ENCODE assay signal across 8 mouse cellular contexts in genomic region chr1:75208967-75209678, GRCm38 (mm10). TPM values are rescaled to one million over a fixed set of nuclear protein-coding genes. Genes with fewer than 3 reads are reported as not detected.
A peak's percentile ranks its signal among the peaks of the same experiment; 100 is the strongest.
DNase-seq lines count a peak whose midpoint lies in the region; ATAC-seq lines count a peak whose summit lies in the region.

No protein-coding gene starts in this region.

- H3K36me3 ChIP-seq in forebrain, embryonic 16.5 days (ENCODE audit: control insufficient read depth, insufficient read depth), result peaks cover 4% of the 10 kb centered on the region
- H3K36me3 ChIP-seq in intestine, embryonic 15.5 days, result peaks cover 6% of the 10 kb centered on the region; the same call in 1 of the 2 replicates
- H3K36me3 ChIP-seq in liver, embryonic 16.5 days (ENCODE audit: control insufficient read depth, insufficient read depth), result peaks cover 14% of the 10 kb centered on the region
- peaks cover 23% of the 10 kb centered on the region for H3K36me3 ChIP-seq in neural tube, embryonic 12.5 days

- H3K27ac ChIP-seq in forebrain, embryonic 16.5 days (ENCODE audit: low read length), result no peak overlapping the region
- no peak overlapping the region for H3K27ac ChIP-seq in intestine, embryonic 15.5 days
- H3K27ac ChIP-seq in liver, embryonic 16.5 days (ENCODE audit: low read length), result peak overlapping the region; percentile 22; the same call in 1 of the 2 replicates
- H3K27ac ChIP-seq in neural tube, embryonic 12.5 days, result no peak overlapping the region

- peak; percentile 48 for DNase-seq in Muller cell, postnatal 12 days (ENCODE audit: inconsistent ontology term)
- DNase-seq in adrenal gland, postnatal 10 days, result peak; percentile 62
- DNase-seq in c-Kit-positive CD71-positive TER-119-positive erythroid progenitor cells, embryonic 14.5 days (ENCODE audit: low spot score), result no peak
- no peak for DNase-seq in left cerebral cortex, postnatal 4 days

- H3K9ac ChIP-seq in forebrain, embryonic 16.5 days (replicated peaks; ENCODE audit: low read depth, low read length), result peak overlapping the region; percentile 48
- peak overlapping the region; percentile 52 for H3K9ac ChIP-seq in intestine, embryonic 15.5 days
- H3K9ac ChIP-seq in liver, embryonic 16.5 days (ENCODE audit: low read depth, low read length), result peak overlapping the region; percentile 94
- peak overlapping the region; percentile 42 for H3K9ac ChIP-seq in neural tube, embryonic 12.5 days

- WGBS in forebrain, embryonic 16.5 days, result 12% methylated on average over 34 of the region's 34 CpGs
- 8% methylated on average over 34 of the region's 34 CpGs for WGBS in intestine, embryonic 15.5 days
- 10% methylated on average over 34 of the region's 34 CpGs for WGBS in liver, embryonic 16.5 days (ENCODE audit: insufficient replicate concordance)
- 14% methylated on average over 34 of the region's 34 CpGs for WGBS in neural tube, embryonic 12.5 days

- H3K4me3 ChIP-seq in forebrain, embryonic 16.5 days (replicated peaks; ENCODE audit: low read length), result peak overlapping the region; percentile 32
- peak overlapping the region; percentile 35 for H3K4me3 ChIP-seq in intestine, embryonic 15.5 days (replicated peaks)
- H3K4me3 ChIP-seq in liver, embryonic 16.5 days (ENCODE audit: low read depth, low read length), result peak overlapping the region; percentile 59
- peak overlapping the region; percentile 14 for H3K4me3 ChIP-seq in neural tube, embryonic 12.5 days

- peak overlapping the region; percentile 46 for H3K4me2 ChIP-seq in forebrain, embryonic 16.5 days (ENCODE audit: low read length)
- H3K4me2 ChIP-seq in intestine, embryonic 15.5 days (replicated peaks), result peak overlapping the region; percentile 65
- H3K4me2 ChIP-seq in liver, embryonic 16.5 days (ENCODE audit: low read depth, low read length), result peak overlapping the region; percentile 97
- H3K4me2 ChIP-seq in neural tube, embryonic 12.5 days (replicated peaks), result peak overlapping the region; percentile 97

- intact Hi-C loops in left cerebral cortex, postnatal 4 days (cut with DNase I), result no loop called here

- 0 out of 2 replicates have a peak, but pooled peaks cover 4% of the 10 kb centered on the region for H3K27me3 ChIP-seq in forebrain, embryonic 16.5 days (replicated peaks; ENCODE audit: control insufficient read depth, insufficient read depth, low read length)
- no peaks in the 10 kb centered on the region for H3K27me3 ChIP-seq in intestine, embryonic 15.5 days (replicated peaks)
- H3K27me3 ChIP-seq in liver, embryonic 16.5 days (ENCODE audit: control insufficient read depth, insufficient read depth, low read depth, low read length), result no peaks in the 10 kb centered on the region
- H3K27me3 ChIP-seq in neural tube, embryonic 12.5 days (replicated peaks), result peaks cover 4% of the 10 kb centered on the region; the same call in 1 of the 2 replicates

- ATAC-seq in forebrain, embryonic 16.5 days, result no peak
- ATAC-seq in intestine, embryonic 15.5 days, result no peak
- no peak for ATAC-seq in liver, embryonic 16.5 days (ENCODE audit: low read depth)
- ATAC-seq in neural tube, embryonic 12.5 days (ENCODE audit: low FRiP score, low read depth), result no peak

- peaks cover 31% of the 10 kb centered on the region for H3K4me1 ChIP-seq in forebrain, embryonic 16.5 days (replicated peaks; ENCODE audit: control insufficient read depth, insufficient read depth, low read length)
- peaks cover 29% of the 10 kb centered on the region for H3K4me1 ChIP-seq in intestine, embryonic 15.5 days (replicated peaks)
- peaks cover 50% of the 10 kb centered on the region for H3K4me1 ChIP-seq in liver, embryonic 16.5 days (ENCODE audit: control insufficient read depth, low read depth, low read length)
- peaks cover 37% of the 10 kb centered on the region for H3K4me1 ChIP-seq in neural tube, embryonic 12.5 days

- H3K9me3 ChIP-seq in forebrain, embryonic 16.5 days (ENCODE audit: control insufficient read depth, low read length), result no peaks in the 10 kb centered on the region
- no peaks in the 10 kb centered on the region for H3K9me3 ChIP-seq in intestine, embryonic 15.5 days
- no peaks in the 10 kb centered on the region for H3K9me3 ChIP-seq in liver, embryonic 16.5 days (replicated peaks; ENCODE audit: control insufficient read depth, low read length)
- H3K9me3 ChIP-seq in neural tube, embryonic 12.5 days, result no peaks in the 10 kb centered on the region

RNA-seq across cellular contexts. Expression of gene Glb1l, which starts 1.5 kb away (rescaled TPM):
- 10 to 100 TPM; 18.3 to 26.6 TPM for total RNA-seq in adrenal gland, postnatal 10 days (2021)
- 20.7 and 22.0 TPM in 2 replicates for polyA plus RNA-seq in forebrain, embryonic 16.5 days (2015; fragmentation: Nextera tagmentation; extraction: Ambion mirVana)
- polyA plus RNA-seq in intestine, embryonic 15.5 days (2015; fragmentation: Nextera tagmentation; extraction: Ambion mirVana), result 11.9 and 12.2 TPM in 2 replicates
- 3.7 and 3.9 TPM in 2 replicates for polyA plus RNA-seq in liver, embryonic 16.5 days (2015; fragmentation: Nextera tagmentation; extraction: Ambion mirVana)
- 17.0 and 18.2 TPM in 2 replicates for polyA plus RNA-seq in neural tube, embryonic 12.5 days (2016; fragmentation: Nextera tagmentation; extraction: Ambion mirVana)
- total RNA-seq in left cerebral cortex, postnatal 4 days (2021), result 10 to 100 TPM; 24.3 to 25.3 TPM

RNA-seq across cellular contexts. Expression of gene Stk16, which starts 1.5 kb away (rescaled TPM):
- 100 to 1,000 TPM in 1 of 2 experiments, 10 to 100 TPM in 1; 91.9 to 101 TPM for total RNA-seq in adrenal gland, postnatal 10 days (2021)
- 130 and 151 TPM in 2 replicates for polyA plus RNA-seq in forebrain, embryonic 16.5 days (2015; fragmentation: Nextera tagmentation; extraction: Ambion mirVana)
- polyA plus RNA-seq in intestine, embryonic 15.5 days (2015; fragmentation: Nextera tagmentation; extraction: Ambion mirVana), result 110 and 122 TPM in 2 replicates
- 73.3 and 73.4 TPM in 2 replicates for polyA plus RNA-seq in liver, embryonic 16.5 days (2015; fragmentation: Nextera tagmentation; extraction: Ambion mirVana)
- polyA plus RNA-seq in neural tube, embryonic 12.5 days (2016; fragmentation: Nextera tagmentation; extraction: Ambion mirVana), result 136 and 143 TPM in 2 replicates
- 100 to 1,000 TPM; 101 to 119 TPM for total RNA-seq in left cerebral cortex, postnatal 4 days (2021)

RNA-seq across cellular contexts. Expression of gene Tuba4a, which starts 10.5 kb away (rescaled TPM):
- 100 to 1,000 TPM in 1 of 2 experiments, 10 to 100 TPM in 1; 47.1 to 104 TPM for total RNA-seq in adrenal gland, postnatal 10 days (2021)
- 18.6 and 18.7 TPM in 2 replicates for polyA plus RNA-seq in forebrain, embryonic 16.5 days (2015; fragmentation: Nextera tagmentation; extraction: Ambion mirVana)
- polyA plus RNA-seq in intestine, embryonic 15.5 days (2015; fragmentation: Nextera tagmentation; extraction: Ambion mirVana), result 122 and 131 TPM in 2 replicates
- 336 and 355 TPM in 2 replicates for polyA plus RNA-seq in liver, embryonic 16.5 days (2015; fragmentation: Nextera tagmentation; extraction: Ambion mirVana)
- 9.4 and 11.9 TPM in 2 replicates for polyA plus RNA-seq in neural tube, embryonic 12.5 days (2016; fragmentation: Nextera tagmentation; extraction: Ambion mirVana)
- 100 to 1,000 TPM; 101 to 111 TPM for total RNA-seq in left cerebral cortex, postnatal 4 days (2021)

RNA-seq across cellular contexts. Expression of gene Atg9a, which starts 17.1 kb away (rescaled TPM):
- total RNA-seq in adrenal gland, postnatal 10 days (2021), result 10 to 100 TPM; 35.4 to 39.1 TPM
- polyA plus RNA-seq in forebrain, embryonic 16.5 days (2015; fragmentation: Nextera tagmentation; extraction: Ambion mirVana), result 46.4 and 48.8 TPM in 2 replicates
- 27.6 and 28.3 TPM in 2 replicates for polyA plus RNA-seq in intestine, embryonic 15.5 days (2015; fragmentation: Nextera tagmentation; extraction: Ambion mirVana)
- 26.5 and 28.5 TPM in 2 replicates for polyA plus RNA-seq in liver, embryonic 16.5 days (2015; fragmentation: Nextera tagmentation; extraction: Ambion mirVana)
- polyA plus RNA-seq in neural tube, embryonic 12.5 days (2016; fragmentation: Nextera tagmentation; extraction: Ambion mirVana), result 41.0 and 41.5 TPM in 2 replicates
- total RNA-seq in left cerebral cortex, postnatal 4 days (2021), result 10 to 100 TPM; 62.7 to 75.7 TPM

RNA-seq across cellular contexts. Expression of gene Ankzf1, which starts 17.2 kb away (rescaled TPM):
- total RNA-seq in adrenal gland, postnatal 10 days (2021), result 10 to 100 TPM; 14.0 to 20.8 TPM
- polyA plus RNA-seq in forebrain, embryonic 16.5 days (2015; fragmentation: Nextera tagmentation; extraction: Ambion mirVana), result 27.2 and 32.7 TPM in 2 replicates
- polyA plus RNA-seq in intestine, embryonic 15.5 days (2015; fragmentation: Nextera tagmentation; extraction: Ambion mirVana), result 25.2 TPM in 2 replicates
- polyA plus RNA-seq in liver, embryonic 16.5 days (2015; fragmentation: Nextera tagmentation; extraction: Ambion mirVana), result 9.2 and 12.0 TPM in 2 replicates
- polyA plus RNA-seq in neural tube, embryonic 12.5 days (2016; fragmentation: Nextera tagmentation; extraction: Ambion mirVana), result 22.2 and 25.2 TPM in 2 replicates
- 10 to 100 TPM; 12.7 to 18.1 TPM for total RNA-seq in left cerebral cortex, postnatal 4 days (2021)

Comparison
In these comparisons a context has a peak if more than half of its experiments do, and no peak if none do; other contexts are left out.
1. DNase-seq: peak in Muller cell, postnatal 12 days (single experiment) and adrenal gland, postnatal 10 days (single experiment); none in c-Kit-positive CD71-positive TER-119-positive erythroid progenitor cells, embryonic 14.5 days (single experiment) and left cerebral cortex, postnatal 4 days (single experiment).
2. H3K4me2 ChIP-seq: peak in every context shown above with its lines; median percentile 97 in liver, embryonic 16.5 days; 97 in neural tube, embryonic 12.5 days; 65 in intestine, embryonic 15.5 days; 46 in forebrain, embryonic 16.5 days.
3. H3K9ac ChIP-seq: peak in every context shown above with its lines; median percentile 94 in liver, embryonic 16.5 days; 52 in intestine, embryonic 15.5 days; 48 in forebrain, embryonic 16.5 days; 42 in neural tube, embryonic 12.5 days.
4. Peak in every context shown above with its lines, with median percentiles within 50 percentile points of each other: H3K4me3 ChIP-seq.